Mouse (Mus musculus): ENCODE results near the gene Celf2. TPM values are rescaled to one million over a fixed set of nuclear protein-coding genes. Genes with fewer than 3 reads are reported as not detected.

The Celf2 gene
- total RNA-seq, 2 experiments from 2014 or later, result 16.2 to 22.7 TPM

DNA sequence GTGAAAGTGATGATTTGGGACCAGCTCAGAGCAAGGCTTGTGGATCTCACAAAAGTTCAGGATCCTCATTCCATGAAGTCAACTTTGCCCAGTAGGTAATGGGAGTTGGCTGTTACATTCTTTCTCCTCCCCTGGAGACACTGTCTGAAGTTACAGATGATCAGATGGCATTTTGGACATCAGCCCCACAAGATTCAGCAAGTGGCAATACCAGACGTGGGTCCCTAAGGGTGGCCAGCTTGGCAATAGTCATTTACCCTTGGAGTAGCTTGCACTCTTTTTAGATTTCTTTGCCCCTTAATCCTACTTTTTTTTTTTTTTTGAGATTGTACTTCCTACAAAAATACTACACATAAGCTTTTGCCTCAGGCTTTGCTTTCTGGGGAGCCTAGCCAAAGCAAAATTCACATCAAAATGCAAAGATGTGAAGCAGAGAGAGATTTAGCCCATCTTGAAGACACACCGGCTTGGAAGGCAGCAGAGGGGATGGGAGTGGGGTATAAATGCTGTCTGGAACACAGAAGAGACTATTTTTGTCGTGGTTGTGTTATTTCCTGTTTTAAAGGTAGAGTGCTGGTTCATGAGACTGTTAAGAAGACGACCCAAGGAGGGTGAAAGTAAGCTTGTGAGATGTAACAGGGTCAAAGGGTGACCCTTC, 397.1 kb downstream of the Celf2 start:
- no peak for ATAC-seq (replicated peaks; ENCODE audit: low FRiP score, low TSS enrichment, poor library complexity, severe bottlenecking)

DNA sequence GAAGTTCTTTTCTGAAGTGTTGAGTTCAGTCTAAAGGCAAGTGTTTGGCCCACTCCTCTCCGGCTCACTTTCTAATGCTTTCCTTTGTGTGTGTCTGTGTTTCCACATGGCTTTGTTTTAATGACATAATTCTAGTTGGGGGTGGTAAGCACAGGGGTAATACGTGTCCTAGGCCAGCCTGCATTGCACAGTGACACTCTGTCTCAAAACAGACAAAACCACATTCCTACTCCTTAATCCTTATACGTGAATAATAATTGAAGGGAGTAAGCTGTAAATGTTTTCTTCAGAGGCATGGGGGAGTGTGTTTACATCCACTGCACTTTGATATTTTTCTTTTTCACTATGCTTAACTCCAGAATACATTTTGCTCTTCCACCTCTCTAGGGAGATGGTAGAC, 415.9 kb downstream of the Celf2 start:
- no peak for ATAC-seq (replicated peaks; ENCODE audit: low FRiP score, low TSS enrichment, poor library complexity, severe bottlenecking)

DNA sequence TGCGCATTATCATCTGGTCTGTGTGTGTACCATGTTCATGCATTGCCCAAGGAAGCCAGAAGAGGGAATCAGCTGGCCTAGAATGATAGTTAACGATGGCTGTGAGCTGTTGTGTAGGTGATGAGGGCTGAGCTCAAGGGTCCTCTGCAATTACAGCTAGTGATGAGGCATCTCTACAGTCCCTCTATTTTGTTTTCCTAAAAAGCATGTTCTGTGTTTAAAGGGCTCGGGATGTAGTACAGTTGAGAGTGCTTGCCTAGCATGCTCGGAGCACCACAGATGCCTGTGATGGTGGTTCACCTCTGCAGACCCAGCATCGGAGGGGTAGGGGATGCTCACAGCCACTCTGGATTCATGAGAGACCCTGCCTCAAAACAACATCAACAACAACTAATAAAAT, 416.7 kb downstream of the Celf2 start:
- no peak for ATAC-seq (replicated peaks; ENCODE audit: low FRiP score, low TSS enrichment, poor library complexity, severe bottlenecking)

- ATAC-seq (replicated peaks; ENCODE audit: low FRiP score, low TSS enrichment, poor library complexity, severe bottlenecking), result no peak
These were observed 418.9 kb downstream of the Celf2 start for GRCm38 (mm10) chr2:7090496-7090895.

DNA sequence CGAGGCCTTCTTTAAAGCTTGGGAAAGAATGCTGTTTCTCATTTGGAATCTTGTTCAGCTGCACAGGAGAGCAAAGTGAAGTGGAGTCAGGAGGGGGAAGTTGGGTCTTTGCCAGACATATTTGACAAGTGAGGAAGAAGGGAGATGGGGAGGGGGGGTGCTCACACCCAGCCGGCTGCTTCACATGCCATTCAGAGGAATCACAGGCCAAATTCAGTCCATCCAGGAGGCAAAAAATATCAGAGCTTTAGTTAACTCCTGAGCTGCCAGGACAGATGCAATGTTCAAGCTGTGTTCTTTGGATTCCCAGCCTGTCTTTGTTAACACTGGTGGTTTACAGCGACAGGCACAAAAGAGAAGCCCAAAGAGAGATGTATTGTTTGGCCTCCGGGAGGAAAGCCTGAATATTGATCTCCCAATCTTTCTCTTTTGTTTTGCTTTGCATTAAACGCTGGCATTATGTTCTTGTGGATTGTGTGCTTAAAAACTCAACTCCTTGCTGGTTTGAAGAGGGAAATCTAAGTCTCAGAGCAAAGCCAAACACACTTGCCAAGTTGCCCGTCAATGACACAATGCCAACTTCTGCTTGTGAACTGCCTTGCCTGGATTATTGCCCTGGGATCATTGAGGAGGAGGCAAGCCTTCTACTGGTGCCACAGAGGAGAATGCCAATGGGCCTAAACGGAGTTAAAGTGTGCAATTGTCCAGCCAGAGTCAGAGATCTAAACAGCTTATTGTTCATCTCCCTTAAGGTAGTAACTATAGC, 420.1 kb downstream of the Celf2 start:
- ATAC-seq (replicated peaks; ENCODE audit: low FRiP score, low TSS enrichment, poor library complexity, severe bottlenecking), result no peak

DNA sequence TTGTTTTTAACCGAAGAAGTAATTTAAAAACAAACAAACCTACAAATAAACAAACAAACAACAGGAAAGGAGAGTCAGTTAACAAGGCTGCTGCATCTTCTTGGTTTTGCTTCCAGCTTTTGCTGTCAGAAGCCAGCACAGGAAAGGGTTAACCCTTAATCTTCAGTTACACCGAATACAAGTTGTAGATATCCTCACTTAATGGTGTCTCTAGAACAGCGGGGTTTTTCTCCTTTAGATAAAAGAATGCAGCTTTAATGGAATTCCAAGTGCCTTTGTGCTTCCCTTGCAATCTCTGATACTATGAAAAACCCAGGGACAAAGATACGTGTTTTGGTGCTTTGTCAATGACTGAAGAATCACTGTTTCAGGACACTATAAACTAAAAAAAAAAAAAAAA, 420.8 kb downstream of the Celf2 start:
- ATAC-seq (replicated peaks; ENCODE audit: low FRiP score, low TSS enrichment, poor library complexity, severe bottlenecking), result no peak

DNA sequence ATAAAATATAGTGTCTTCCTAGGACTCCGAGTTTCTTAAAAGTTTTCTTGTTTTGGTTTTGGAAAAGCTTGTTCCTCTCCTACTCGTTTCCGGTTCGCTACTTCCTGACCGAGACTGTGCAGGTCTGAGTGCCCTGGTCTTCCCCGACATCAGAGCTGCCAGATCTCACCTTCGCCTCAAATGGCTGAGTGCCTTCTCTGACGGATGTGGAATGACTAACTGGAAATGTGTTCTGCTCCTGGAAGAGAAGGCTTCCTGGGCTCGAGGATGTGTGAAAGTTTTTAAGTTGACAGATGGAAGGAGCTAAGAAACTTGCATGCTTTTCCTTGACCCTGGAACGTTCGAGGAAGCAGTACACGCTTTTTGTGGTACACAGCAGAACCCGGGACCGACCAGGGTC, 421.9 kb downstream of the Celf2 start:
- no peak for ATAC-seq (replicated peaks; ENCODE audit: low FRiP score, low TSS enrichment, poor library complexity, severe bottlenecking)

- ATAC-seq (replicated peaks; ENCODE audit: low FRiP score, low TSS enrichment, poor library complexity, severe bottlenecking), result peak; percentile 67
These were observed 425.8 kb downstream of the Celf2 start for GRCm38 (mm10) chr2:7083489-7084090.

- ATAC-seq (replicated peaks; ENCODE audit: low FRiP score, low TSS enrichment, poor library complexity, severe bottlenecking), result no peak
These were observed 426.9 kb downstream of the Celf2 start for GRCm38 (mm10) chr2:7082376-7083025.

DNA sequence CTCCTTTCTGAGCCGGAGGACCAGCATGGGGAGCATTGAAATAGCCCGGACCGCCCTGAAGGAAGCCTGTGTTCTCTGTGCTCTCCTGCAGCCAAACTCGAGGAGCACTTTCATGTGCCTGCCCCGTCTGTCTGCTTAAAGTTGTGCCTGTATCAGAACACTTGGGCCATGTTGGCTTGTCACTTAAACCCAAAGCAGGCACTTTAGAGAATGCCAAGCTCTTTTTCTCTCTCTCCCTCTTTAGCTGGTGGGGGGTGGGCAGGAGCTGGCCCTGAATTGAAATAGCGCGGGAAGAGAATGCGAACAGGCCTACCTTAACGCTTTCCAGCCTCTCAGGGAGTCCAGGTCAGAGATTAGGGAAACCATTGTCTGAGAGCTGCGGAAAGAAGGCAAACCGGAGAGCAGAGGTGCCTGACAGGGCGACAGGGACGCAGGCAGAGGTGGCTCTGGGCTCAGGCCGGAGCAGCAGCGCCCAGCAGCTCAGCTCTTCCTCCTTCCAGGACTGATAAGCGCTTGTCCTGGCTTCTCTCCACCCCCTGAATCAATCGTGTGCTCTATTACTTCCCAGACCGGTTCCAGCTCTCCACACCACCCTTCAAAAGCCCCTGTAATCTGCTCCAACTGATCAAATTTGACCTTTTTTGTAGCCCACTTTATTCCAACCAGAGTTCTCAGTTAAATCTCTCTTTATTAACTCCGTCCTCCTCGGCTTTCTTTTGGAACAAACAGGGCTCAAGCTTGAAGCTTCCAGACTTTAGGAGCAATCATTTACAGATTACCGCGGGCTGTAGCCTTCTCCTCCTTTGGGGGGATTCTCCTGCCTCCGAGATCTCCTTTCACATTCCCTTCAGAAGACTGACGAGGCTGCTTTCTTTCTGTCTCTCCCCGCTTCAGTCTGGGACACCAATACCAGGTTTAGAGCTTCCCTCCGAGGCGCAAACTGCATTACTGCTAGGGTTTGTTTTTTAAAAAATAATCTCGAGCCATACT, 428.3 kb downstream of the Celf2 start:
- ATAC-seq (replicated peaks; ENCODE audit: low FRiP score, low TSS enrichment, poor library complexity, severe bottlenecking), result peak; percentile 61

GRCm38 (mm10) chr2:7080086-7080485, 429.3 kb downstream of the Celf2 start:
- ATAC-seq (replicated peaks; ENCODE audit: low FRiP score, low TSS enrichment, poor library complexity, severe bottlenecking), result no peak

GRCm38 (mm10) chr2:7079390-7079789, 430.0 kb downstream of the Celf2 start:
- no peak for ATAC-seq (replicated peaks; ENCODE audit: low FRiP score, low TSS enrichment, poor library complexity, severe bottlenecking)

DNA sequence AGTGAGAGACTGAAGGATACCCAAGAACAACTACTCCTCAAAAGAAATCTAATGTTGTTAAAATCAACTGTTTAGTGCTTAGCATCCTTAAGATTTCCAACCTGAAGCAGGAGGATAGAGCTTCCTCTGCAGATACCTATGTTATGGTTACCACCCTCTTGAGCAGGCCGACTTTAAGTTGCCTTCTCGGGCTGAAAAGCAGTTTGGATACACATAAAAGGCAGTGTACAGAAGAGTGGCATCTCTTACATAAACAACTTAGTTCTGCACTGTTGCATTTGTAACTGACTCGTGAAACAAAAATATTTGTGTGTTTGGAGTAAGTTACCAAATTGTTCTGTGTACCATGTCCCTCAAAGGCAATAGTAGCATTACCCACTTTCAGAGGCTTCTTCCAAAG, 435.6 kb downstream of the Celf2 start:
- no peak for ATAC-seq (replicated peaks; ENCODE audit: low FRiP score, low TSS enrichment, poor library complexity, severe bottlenecking)

- no peak for ATAC-seq (replicated peaks; ENCODE audit: low FRiP score, low TSS enrichment, poor library complexity, severe bottlenecking)
These were observed 436.8 kb downstream of the Celf2 start for GRCm38 (mm10) chr2:7072344-7073265.

DNA sequence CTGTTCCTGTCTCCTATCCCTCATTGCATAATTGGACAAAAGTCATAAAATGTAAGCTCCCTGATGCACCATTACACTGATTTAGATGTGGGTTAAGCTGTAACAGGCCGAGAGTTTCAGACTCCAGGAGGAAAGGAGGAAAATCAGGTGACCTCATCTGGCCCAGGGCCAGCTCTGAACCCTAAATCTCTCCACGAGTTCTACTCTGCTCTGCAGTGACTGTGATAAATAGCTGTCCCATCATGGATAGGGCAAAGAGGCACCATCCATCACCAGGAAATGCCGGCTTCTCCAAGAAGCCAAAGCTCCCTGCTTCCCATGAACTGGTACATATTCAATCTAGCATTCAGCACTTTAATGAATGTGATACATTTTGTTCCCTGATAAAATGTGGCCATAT, 439.9 kb downstream of the Celf2 start:
- ATAC-seq (replicated peaks; ENCODE audit: low FRiP score, low TSS enrichment, poor library complexity, severe bottlenecking), result no peak

DNA sequence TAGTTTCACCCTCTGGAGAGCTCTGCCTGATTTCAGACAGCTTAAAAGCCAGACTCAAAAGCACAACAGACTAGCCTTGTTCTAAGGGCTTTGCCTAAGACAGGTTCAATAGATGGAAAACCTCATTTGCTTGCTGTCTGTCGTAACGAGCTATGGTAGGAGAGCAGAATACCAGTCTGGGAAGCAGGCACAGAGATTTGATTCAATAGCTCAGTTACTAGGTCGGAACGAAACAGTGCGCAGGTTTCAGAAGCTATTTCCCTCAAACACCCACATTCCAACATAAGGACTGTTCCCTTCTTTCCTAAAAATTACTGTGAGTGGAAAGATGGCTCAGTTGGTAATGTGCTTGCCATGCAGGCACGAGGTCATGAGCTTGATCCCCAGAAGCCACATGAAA, 441.1 kb downstream of the Celf2 start:
- no peak for ATAC-seq (replicated peaks; ENCODE audit: low FRiP score, low TSS enrichment, poor library complexity, severe bottlenecking)

GRCm38 (mm10) chr2:7063574-7064192, 445.7 kb downstream of the Celf2 start:
- no peak for ATAC-seq (replicated peaks; ENCODE audit: low FRiP score, low TSS enrichment, poor library complexity, severe bottlenecking)

All from megakaryocyte-erythroid progenitor cell, adult 5-6 weeks (primary cell).